Mouse (Mus musculus) layer of hippocampus, adult 8-10 months (tissue): Measurements from ENCODE around the gene Olfr1054. TPM values are rescaled to one million over a fixed set of nuclear protein-coding genes. Genes with fewer than 3 reads are reported as not detected.
A peak's percentile ranks its signal among the peaks of the same experiment; 100 is the strongest.
"Not testable (repeated sequence)": the region's sequence is repeated elsewhere in the genome, so short reads cannot be mapped to it uniquely, and the experiment has no call there.

ENCODE experiments used
- DNase-seq, 2 experiments: peaks; one replicate each; pipeline ENCODE4 v3.0.0; 2022; ENCODE audit warnings: low spot score in 2 of 2
- total RNA-seq, 4 experiments: library from RNA; stranded (reverse); gene quantifications; 2 replicates each; pipeline ENCODE4 v1.2.4; 2022

The Olfr1054 gene
- not detected for total RNA-seq

- no peak for DNase-seq
Measured at GRCm38 (mm10) chr2:86335333-86335732, at the start of gene Olfr1054. TSS of gene Olfr1054 (minus strand) at chr2:86335433.

GRCm38 (mm10) chr2:86378293-86378692 lies 43.1 kb upstream of the Olfr1054 start, which contains the start of gene Olfr1057:
TSS of gene Olfr1057 (minus strand) at chr2:86378393.
- no peak for DNase-seq

DNA sequence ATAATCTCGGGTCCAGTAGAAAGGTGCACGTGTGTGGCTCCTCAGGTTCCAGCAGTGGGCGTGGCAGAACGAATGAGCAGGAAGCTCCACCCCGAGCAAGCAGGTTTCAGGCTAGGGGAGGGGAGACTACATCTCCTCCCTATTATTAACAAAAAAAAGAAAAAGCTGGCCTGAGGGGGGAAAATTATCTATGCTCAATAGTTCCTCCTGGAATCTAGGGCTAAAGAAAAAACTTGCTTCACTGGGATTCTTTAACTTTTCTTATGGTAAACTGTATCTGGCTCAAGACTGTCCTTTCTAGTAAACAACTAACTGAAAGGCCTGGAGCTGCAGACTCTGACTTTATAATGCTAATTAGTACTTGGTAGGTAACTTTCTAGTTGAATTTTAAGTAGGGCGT lies 31.1 kb upstream of the Olfr1054 start:
- DNase-seq: not testable (repeated sequence)

GRCm38 (mm10) chr2:86362369-86362768 lies 27.1 kb upstream of the Olfr1054 start, which contains the start of gene Olfr1056:
TSS of gene Olfr1056 (minus strand) at chr2:86362469.
- no peak for DNase-seq

DNA sequence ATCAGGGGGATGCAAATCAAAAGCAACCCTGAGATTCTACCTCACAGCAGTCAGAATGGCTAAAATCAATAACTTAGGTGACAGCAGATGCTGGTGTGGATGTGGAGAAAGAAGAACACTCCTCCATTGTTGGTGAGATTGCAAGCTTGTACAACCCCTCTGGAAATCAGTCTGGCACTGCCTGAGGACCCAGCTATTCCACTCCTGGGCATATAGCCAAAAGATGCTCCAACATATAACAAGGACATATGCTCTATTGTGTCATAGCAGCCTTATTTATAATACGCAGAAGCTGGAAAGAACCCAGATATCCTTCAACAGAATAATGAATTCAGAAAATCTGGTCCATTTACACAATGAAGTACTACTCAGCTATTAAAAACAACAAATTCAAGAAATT lies 16.5 kb upstream of the Olfr1054 start:
- DNase-seq: peak in 1 of 2 experiments; percentile 5

GRCm38 (mm10) chr2:86350184-86350583 lies 15.0 kb upstream of the Olfr1054 start, which contains the start of gene Olfr1055:
TSS of gene Olfr1055 (minus strand) at chr2:86350284.
- no peak for DNase-seq

DNA sequence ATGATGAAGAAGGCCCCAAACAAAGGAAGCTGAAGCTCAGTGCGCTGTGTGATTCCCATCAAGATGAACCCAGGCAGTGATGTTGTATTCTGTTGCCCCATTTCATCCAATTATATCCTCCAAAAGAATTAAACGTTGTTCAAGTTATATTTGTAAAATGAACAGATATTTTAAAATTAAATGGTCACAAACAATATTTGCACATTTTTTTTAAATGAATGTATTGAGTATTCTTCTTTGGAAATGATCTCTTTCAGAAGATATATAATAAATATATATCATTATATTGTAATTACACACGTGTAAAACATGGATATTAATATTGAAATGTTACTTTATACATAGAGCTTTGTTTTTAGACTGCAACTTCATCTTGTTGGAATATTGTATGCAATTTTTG lies 20.0 kb downstream of the Olfr1054 start, which contains the start of gene Olfr1053:
TSS of gene Olfr1053 (minus strand) at position 101 of the 400 bp plus-strand sequence.
- DNase-seq: no peak

- DNase-seq: no peak
Measured at GRCm38 (mm10) chr2:86292155-86292554, 43.1 kb downstream of the Olfr1054 start, which contains the start of gene Olfr1052. TSS of gene Olfr1052 (plus strand) at chr2:86292455.

Other genes starting within 250 kb of the Olfr1054 start
- gene Olfr1037, start 248.0 kb downstream of the Olfr1054 start, total RNA-seq: not detected
- under 1 TPM in 1 of 4 experiments, not detected in 3; 0.11 TPM for gene Olfr1039, start 199.5 kb downstream of the Olfr1054 start, total RNA-seq
- not detected for gene Olfr1040, start 188.7 kb downstream of the Olfr1054 start, total RNA-seq
- not detected for gene Olfr1042, start 173.6 kb downstream of the Olfr1054 start, total RNA-seq
- gene Olfr1043, start 167.9 kb downstream of the Olfr1054 start, total RNA-seq: not detected
- not detected for gene Olfr1044, start 157.6 kb downstream of the Olfr1054 start, total RNA-seq
- not detected for gene Olfr52, start 149.8 kb downstream of the Olfr1054 start, total RNA-seq
- not detected for gene Olfr1045, start 132.4 kb downstream of the Olfr1054 start, total RNA-seq
- not detected for gene Olfr1046, start 116.1 kb downstream of the Olfr1054 start, total RNA-seq
- gene Olfr1047, start 104.0 kb downstream of the Olfr1054 start, total RNA-seq: not detected
- not detected for gene Olfr1048, start 95.1 kb downstream of the Olfr1054 start, total RNA-seq
- gene Olfr1049, start 77.1 kb downstream of the Olfr1054 start, total RNA-seq: not detected
- gene Olfr1051, start 56.3 kb downstream of the Olfr1054 start, total RNA-seq: not detected
- gene Olfr1052, start 43.0 kb downstream of the Olfr1054 start, total RNA-seq: not detected
- not detected for gene Olfr1053, start 20.1 kb downstream of the Olfr1054 start, total RNA-seq
- gene Olfr1055, start 14.9 kb upstream of the Olfr1054 start, total RNA-seq: not detected
- not detected for gene Olfr1056, start 27.0 kb upstream of the Olfr1054 start, total RNA-seq
- not detected for gene Olfr1057, start 43.0 kb upstream of the Olfr1054 start, total RNA-seq
- gene Olfr1058, start 53.1 kb upstream of the Olfr1054 start, total RNA-seq: not detected
- gene Olfr1061, start 78.6 kb upstream of the Olfr1054 start, total RNA-seq: not detected
- gene Olfr1062, start 91.3 kb upstream of the Olfr1054 start, total RNA-seq: not detected
- gene Olfr1065, start 115.2 kb upstream of the Olfr1054 start, total RNA-seq: not detected
- gene Olfr1066, start 120.8 kb upstream of the Olfr1054 start, total RNA-seq: not detected
- gene Olfr228, start 152.0 kb upstream of the Olfr1054 start, total RNA-seq: not detected
- not detected for gene Olfr1076, start 173.0 kb upstream of the Olfr1054 start, total RNA-seq
- gene Olfr1079, start 207.0 kb upstream of the Olfr1054 start, total RNA-seq: not detected
- gene Olfr1080, start 222.8 kb upstream of the Olfr1054 start, total RNA-seq: not detected